Mouse (Mus musculus) G1E (cell line): ENCODE results near the gene Shb.

Experiments used
- CTCF ChIP-seq: IDR thresholded peaks from 2 replicates; pipeline ENCODE4 v1.5.1; 2012; ENCODE audit warnings: low read depth, low read length, inconsistent platforms, mixed read lengths
- GATA1 ChIP-seq: IDR thresholded peaks from 2 replicates; pipeline ENCODE4 v1.6.1; 2012; ENCODE audit warnings: borderline replicate concordance, low read length, inconsistent platforms, mixed read lengths
- TAL1 ChIP-seq: conservative IDR thresholded peaks from 2 replicates; pipeline ENCODE4 v1.6.1; 2012; ENCODE audit warnings: low read depth, low read length, inconsistent platforms, mixed read lengths

DNA sequence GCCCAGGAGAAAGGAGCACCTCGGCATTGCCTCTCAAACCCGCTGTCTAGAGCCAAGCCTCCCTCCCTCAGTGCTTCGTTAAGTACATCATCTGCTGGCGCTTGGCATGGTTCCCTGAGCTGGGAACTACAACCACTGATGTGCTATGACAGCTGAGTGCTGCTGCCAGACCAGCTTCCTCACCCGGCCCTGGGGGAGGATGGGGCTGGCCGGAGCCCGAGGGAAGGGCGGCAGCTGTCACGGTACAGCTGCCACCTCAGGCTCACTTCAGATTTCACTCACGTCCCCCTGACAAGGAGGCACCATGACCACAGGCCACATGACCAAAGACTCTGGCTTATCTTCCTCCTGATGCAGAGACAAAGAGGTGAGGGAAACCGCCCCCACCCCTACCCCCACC, 59.1 kb downstream of the Shb start:
- no peak for TF ChIP-seq CTCF
- TF ChIP-seq GATA1, result no peak
- TF ChIP-seq TAL1, result no peak
